Mouse (Mus musculus): Measurements from ENCODE around the gene Pcnx.

- TF ChIP-seq CTCF (IDR thresholded peaks at IDR 0.05; ENCODE audit: low read depth) (no peak), EP300 (optimal IDR thresholded peaks at IDR 0.05) (no peak)
Measured at GRCm38 (mm10) chr12:81820700-81821099, 39.1 kb upstream of the Pcnx start.

All from stomach, postnatal 0 days (tissue).